Mouse (Mus musculus): ENCODE results near the gene Mitf. TPM values are rescaled to one million over a fixed set of nuclear protein-coding genes. Genes with fewer than 3 reads are reported as not detected.

The Mitf gene
- total RNA-seq (2023), result 0.88 to 1.6 TPM (median 1.2 TPM) in 4 replicates

GRCm38 (mm10) chr6:97806781-97807743 is at the start of gene Mitf:
Gene Mitf (plus strand): TSS chr6:97807052.

Other genes with a start within 250 kb of the Mitf start
- gene Frmd4b, start 189.5 kb upstream of the Mitf start, total RNA-seq (2023), result 1.3 to 3.1 TPM (median 1.9 TPM) in 4 replicates

Data from B cell, adult 62 days (primary cell).